Mouse (Mus musculus): ENCODE results near the gene Stk39.
A peak's percentile ranks its signal among the peaks of the same experiment; 100 is the strongest.

Gene Stk39

DNA sequence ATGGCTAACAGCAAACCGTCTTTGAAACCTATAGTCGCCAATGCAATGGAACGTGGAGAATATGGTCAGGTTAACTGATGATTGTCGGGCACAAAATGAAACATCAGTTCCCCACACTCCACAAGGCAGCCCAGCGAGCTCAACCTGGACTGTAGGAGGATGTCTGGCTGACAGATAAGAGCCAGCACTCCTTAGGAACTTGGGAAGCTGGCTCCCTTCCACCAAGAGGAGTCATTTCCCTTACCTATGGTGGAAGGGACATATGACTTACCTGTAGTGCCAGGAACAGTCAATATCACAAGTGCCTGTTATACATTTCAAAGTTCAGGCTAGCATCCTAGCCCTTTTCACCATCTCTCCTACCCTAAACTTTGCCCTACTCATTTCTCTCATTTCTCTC, 14.0 kb downstream of the Stk39 start:
- no peak for DNase-seq (ENCODE audit: low spot score)

DNA sequence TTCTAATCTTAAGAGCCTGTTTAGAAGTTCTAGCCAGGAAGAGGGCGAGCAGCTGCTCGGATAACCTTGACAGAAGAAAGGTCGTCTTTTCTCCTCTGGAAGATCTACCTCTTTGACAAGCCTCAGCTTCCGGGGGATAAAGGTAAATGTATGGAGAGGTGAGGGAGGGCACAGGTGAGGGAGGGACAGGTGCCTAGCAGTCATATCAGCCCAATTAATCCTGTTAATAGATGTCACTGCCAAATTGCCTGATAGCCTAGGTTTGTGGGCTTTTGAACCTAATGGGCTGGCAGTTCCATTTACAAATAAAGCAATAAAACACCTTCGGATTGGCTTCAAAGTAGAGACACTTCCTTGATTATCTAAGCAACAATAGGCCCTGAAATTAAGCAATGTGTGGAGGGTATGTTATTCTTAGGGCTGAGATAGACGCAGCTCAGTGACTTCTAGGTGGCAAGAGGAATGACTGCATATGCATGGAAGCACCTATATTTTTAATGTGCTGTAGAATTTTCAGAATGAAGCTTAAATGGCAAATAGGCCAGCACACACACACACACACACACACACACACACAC, 14.5 kb downstream of the Stk39 start:
- no peak for DNase-seq (ENCODE audit: low spot score)

DNA sequence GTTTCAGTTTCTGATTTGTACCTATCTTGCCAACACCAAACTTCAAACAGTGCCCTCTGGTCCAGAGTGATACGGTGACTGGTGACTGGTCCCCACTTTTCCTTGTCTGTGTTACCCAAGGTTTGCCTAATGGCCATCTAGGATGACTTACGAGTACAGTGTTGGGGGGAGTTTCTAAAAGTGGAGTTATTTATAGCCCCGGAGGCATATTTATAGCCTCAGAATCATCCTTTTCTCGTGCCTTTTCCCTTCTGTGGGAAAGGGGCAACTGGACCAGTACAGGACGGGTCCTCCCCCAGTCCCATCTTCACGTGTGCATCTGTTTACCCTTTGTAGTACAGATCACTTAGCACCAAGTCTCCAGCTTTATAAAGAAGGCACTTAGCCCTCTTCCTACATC, 15.2 kb downstream of the Stk39 start:
- no peak for DNase-seq (ENCODE audit: low spot score)

DNA sequence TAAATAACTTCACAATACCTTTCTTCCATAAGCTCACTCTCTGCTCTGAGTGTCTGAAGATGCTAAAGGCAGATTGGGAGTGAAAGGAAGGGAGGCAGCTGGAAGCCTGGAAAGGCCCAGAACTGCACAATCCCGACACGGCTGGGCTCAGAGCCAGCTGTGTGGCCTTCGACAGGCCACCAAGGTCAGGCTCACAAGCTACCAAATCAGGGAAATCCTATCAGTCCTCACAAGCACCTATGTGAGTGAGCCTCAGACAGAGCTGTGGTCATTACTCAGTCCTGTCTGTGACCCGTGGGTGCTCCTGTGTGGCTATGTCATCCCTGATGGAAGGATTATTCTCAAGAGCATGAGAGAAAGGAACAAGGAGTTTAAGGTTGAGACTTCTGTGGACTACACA, 19.7 kb downstream of the Stk39 start:
- DNase-seq (ENCODE audit: low spot score), result no peak

DNA sequence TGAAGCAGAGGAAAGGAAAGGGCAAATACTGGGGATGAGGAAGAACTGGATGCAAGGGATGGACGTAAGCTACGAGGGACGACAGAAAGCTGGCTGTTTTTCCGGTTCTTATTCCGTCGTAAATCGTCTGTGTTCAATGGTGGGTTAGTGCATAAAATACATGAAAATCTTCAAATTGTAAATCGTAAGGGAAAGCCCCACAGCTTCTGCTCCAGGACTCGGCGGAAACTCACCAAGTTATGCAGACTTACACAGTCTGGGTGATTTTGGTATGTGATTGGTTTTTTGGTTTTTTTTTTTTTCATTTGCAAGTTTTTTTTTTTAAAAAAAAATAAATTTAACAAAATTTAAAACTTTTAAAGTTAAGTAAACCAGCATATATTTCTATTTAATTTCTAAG, 24.0 kb downstream of the Stk39 start:
- no peak for DNase-seq (ENCODE audit: low spot score)

DNA sequence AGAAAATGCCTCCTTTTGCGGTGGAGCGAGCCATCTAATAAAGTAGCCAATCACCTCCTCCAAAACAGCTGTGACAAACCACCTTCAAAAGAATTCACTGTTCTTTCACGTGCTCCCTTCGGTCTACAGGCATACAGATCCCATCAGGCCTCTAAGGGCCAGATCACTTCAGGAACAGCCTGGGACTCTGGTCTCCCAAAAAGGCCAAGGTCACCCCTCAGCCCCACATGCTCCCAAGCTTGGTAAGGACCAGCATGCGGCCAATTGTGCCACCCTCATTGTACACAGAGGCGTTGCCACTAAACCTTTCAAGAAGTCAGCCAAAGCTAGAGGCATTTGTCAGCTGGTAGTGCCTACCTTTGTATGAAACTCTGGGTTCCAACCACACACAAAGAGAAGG, 28.9 kb downstream of the Stk39 start:
- no peak for DNase-seq (ENCODE audit: low spot score)

DNA sequence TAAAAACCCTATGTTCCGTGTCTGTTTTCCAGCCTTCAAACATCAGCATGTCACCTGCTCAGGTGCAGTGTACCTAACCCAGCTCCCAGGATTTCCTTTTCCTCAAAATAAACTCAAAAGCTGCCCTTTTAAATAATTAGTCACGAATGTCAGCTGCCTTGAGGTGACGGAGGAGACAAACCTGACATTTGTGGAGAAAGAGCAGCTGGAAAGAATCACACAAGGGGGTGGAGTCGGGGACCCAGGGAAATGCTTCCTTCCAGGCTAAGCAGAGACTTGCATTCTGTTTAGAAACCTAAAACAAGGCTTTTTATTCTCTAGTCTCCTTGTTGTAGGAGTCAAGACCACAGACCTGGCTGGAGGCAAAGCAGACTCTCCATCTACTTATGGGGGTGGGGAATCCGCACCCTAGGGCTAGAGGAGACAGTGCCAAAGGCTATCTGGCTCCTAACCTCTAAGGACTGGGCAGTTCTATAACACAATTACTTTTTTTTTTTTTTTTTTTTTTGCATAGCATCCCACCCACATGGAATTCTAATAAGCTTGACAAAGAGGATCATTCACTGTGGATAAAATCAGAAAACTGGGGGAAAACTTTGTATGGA, 29.9 kb downstream of the Stk39 start:
- no peak for DNase-seq (ENCODE audit: low spot score)

DNA sequence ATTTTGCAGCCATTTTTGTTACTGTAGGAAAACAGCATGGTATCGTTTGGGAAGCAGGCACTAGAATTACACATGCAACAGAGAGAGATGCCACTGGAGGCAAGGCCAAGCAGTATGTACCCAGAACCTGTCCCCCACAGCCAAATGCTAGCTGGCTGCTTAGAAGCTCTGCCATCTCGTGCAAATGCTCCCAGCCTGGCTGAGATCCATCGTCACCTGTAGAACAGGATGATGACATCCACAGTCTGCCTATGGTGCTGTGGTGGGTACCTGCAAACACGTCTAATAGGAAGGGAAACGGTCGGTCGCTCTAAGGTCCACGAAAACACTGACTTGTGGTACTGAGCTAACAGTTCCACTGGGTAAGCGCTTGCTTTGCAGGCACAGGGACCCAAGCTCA, 32.5 kb downstream of the Stk39 start:
- no peak for DNase-seq (ENCODE audit: low spot score)

DNA sequence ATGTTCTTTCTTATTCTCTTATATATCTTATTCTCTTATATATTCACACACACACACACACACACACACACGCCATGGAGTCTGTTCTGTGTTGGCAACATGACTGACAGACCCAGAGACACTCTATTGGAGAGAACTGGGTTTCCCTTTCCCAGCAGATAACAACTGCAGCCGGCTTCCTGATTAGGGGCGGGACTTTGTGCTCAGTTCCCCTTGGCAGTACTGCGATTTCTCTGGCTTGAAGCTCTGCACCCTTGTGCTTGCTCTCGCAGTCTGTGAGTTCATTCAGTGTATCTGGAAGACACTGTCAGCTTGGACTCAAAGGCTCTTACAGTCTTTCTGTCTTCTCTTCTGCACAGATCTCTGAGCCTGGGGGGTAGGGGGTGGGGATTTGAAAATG, 34.1 kb downstream of the Stk39 start:
- no peak for DNase-seq (ENCODE audit: low spot score)

DNA sequence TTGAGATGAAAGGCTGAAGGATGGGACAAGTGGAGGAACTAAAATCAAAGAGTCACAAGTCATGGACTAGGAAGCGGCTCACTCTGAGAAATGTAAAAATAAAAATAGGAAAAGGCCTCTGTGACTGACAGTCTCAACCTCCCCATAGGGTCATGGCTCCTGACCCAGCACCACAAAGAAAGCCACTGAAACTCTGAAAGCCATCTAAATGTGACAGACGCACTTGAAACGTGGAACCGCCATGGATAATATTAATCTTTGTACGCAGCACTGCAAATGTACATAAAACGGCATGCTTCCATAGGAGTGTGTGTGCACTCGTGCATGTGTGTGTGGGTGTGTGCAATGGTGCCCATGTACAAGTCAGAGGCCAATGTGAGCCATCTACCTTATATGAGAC, 34.9 kb downstream of the Stk39 start:
- DNase-seq (ENCODE audit: low spot score), result no peak

DNA sequence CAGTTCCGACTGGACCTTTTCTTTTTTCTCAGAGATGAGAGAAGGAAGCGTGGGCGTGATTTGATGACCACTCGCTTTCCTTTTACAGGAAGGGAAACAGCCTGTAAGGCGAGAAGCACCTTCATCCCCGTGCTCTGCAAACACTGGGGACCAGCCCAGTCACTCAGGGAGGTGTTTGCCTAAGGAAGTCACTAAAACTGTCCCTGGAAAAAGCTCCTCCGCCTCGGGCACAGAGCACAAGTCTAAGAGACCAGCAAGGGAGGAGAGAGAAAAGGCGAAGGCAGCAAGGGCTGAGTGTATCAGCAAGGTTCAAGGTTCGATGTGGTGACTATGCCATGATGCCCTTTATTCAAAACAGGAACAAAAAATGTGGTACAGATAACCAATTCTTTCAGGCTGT, 35.8 kb downstream of the Stk39 start:
- no peak for DNase-seq (ENCODE audit: low spot score)

DNA sequence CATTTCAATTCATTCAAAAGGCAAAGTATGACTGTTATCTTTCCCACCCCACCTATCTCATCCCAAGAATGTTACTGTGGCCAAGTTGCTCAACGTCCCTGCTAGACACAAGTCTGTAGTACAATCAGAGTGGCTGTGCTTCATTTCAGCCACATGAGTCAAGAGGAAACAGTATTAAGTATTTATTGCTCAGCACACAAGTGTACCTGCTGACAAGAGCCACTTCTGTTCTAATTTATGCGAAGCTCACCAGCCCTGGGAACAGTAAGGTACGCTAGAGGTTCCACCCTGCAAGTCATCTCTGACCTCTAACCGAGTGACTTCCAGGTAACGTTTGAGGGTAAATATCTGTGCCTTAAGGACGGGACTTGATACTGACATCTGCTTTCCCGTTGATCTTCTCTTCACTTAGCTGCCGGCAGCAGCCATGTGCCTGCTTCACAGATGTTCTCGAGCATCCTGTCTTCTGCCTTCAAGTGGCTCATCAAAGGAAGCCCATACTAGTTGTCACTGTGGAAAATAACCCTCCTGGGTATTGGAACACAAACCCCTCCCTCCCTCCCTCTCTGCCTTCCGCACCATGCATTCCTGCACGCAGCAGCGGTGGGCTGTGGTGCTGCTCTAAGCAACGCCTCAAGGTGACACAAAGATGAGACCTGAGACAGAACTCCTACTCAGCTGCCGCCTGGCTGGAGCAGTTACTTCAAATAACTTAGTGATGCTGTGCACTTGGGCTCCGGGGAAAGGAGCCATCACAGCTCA, 36.4 kb downstream of the Stk39 start:
- peak; percentile 30 for DNase-seq (ENCODE audit: low spot score)

DNA sequence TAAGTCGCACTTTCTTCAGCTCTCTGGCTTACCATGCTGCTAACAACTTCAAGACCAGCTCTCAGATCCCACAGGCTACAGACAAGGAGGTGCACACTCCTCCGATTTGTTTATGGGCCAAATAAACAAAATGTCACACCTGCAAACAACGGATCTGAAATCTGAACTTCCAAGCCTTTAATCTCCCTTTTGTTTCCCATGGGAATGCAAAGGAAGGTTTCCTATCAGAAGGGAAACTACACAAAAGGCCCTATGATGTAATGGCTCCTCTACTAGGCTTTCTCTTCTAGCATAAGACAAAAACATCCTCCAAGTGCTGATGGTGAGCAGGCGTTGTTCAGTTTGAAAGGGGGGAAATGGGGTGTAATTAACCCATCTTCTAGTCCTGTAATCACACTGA, 37.1 kb downstream of the Stk39 start:
- no peak for DNase-seq (ENCODE audit: low spot score)

DNA sequence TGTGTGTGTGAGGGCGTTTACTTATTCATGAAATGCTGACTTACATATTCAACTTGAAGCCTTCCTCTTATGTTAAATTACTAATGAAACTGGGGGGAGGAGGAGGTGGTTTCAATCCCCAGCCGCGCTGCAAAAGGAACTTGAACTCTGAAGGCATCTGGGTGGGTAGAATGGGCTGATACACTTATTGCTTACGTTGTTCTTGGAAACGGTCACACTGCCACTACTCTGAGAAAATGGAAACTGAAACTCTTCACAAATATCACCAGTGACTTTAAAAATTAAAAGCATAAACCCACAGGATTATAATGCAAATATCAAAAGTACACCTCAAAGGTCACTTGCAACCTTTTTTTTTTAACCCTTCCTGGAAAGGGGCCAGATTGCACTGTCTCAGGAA, 37.5 kb downstream of the Stk39 start:
- no peak for DNase-seq (ENCODE audit: low spot score)

DNA sequence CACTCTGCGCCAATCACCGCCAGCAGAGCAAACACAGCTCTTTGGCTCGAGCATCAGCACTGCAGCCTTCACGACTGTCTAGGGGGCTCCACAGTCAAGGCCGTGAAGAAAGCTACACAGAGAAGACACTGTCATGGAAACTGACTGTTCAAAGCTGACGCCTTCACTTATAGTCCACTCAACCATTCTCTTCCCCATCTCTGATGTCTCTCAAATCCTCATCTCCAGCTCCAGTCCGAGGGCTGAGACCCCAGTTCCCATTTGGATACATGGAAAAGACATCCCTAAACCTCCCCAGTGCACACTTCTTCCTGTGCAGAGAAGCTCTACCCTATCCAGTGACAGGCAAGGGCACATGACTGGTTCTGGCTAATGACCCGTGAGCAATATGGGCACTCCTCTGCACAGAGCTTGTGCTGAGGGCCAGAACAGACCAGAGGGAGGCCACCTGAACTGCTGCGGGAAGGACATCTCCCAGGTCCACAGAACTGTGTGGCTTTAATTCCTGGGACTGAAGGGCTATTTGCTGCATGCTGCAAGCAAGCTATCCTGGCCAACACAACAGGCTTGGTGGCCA, 38.2 kb downstream of the Stk39 start:
- no peak for DNase-seq (ENCODE audit: low spot score)

DNA sequence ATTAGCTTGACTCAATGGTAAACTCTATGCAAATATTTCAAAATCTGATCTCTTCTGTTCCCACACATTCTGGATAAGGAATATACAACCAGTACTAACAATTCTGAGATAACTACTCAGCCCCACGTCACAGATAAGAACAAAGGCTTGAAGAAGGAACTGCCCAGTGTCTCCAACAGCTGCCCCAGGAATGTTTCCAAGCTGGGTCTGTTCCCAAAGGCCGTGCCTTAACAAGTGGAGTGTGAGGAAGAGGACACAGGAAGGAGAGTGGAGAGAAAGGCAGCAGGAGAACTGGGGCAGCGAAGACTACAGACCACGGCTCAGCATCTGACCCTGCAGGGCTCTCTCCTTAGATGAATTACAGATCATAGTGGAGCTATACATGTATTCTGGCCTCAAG, 39.2 kb downstream of the Stk39 start:
- DNase-seq (ENCODE audit: low spot score), result no peak

DNA sequence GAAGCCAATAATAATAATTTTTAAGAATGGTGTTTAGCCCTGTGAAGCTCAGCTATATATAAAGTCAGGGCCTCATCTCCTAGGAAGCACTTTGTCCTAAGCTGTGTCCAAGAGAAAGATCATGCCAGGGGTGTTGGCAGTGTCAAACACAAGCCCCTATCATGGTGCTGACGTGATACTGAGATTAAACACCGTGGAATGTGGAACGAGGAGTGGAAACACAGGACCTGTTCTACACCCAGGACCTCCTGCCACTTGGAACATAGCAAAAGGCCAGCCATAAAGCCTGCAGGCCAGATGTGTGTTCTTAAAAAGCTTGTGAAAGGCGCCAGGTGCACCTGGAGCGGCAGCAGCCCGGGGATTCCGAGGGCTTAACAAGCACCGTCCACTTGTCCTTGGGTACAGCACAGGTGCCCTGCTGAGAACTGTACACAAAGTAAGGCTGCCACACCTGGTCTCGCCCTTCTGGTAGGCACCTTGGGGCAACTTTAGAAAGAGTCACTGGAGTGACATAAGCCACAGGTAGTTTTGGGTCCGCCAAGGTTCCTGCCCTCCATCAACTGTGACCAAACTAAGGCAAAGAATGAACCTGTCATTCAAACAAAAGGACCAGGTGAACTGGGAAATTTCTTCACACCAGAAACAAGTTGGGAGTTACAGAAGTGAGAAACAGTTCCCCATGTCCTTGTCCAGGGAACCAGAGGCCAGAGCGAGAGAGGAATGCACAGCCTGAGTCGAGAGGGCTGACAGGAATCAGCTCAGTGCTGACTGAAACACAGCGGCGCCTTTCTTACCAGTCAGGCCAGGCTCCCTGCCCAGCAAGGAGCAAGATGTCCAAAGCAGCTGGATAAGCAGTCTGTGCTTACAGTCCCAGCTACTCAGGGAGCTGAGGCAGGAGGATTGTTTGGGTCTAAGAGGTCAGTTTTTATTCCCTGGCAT, 40.8 kb downstream of the Stk39 start:
- no peak for DNase-seq (ENCODE audit: low spot score)

DNA sequence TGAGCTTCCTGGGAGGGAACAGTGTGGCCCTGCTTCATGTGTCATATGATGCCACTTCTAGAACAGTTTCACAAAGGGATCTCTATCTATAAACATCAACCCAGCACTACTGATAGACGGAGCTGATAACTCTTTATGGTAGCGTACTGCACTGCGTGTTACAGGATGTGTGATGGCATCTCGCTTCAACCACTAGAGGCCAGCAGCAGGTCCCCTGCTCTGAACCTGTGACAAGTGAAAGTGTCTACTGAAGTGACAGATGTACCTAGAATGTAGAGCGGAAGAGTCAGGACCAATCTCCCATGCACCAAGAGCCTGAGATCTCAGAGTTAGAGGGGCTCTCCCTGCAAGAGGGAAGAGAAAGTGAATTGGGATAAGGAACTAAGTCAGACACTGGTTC, 41.6 kb downstream of the Stk39 start:
- DNase-seq (ENCODE audit: low spot score), result peak; percentile 42

DNA sequence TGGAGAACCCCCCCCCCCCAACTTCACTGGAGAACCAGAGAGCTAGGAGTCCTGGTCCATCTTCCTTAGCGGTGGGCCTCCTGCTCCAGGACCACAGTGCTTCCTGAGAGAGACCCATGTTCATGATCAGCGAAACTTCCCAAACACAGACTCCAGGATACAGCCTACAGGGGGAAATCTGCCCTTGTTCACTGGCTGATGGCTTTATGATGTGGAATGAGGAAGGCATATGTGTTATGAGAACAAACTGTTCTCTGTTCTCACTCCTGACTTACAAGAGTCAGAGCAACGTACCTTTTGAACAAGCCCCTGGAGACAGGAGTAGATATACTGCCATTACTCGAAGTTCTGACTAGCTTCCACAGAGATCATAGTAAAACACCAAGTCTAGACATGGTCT, 42.6 kb downstream of the Stk39 start:
- DNase-seq (ENCODE audit: low spot score), result no peak

DNA sequence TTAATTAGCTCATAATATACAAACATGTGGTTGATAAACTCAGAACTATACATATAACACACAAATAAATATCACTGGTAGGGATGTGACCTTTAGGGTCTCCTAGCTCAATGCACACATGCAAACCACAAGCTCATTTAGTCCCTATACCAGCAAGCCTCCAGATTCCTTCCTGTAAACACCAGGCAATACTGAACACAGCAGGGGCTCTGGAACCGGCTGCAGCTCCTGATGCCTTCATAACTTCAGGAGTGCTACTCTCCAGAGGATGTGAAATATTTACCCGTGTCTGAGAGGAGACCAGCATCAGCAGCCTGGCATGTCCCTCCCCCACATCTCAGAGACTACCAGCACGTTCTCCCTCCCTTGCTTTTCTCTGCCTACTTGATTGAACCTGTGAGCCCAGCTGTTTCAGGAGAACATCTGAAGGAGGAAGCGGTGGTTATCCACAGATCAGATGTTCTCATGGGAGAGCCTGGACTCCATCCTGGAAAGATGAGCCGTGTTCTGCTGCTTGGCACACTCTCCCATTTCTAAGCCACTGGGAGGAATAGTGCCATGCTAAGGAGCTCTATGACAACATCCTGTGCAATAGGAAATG, 45.0 kb downstream of the Stk39 start:
- no peak for DNase-seq (ENCODE audit: low spot score)

DNA sequence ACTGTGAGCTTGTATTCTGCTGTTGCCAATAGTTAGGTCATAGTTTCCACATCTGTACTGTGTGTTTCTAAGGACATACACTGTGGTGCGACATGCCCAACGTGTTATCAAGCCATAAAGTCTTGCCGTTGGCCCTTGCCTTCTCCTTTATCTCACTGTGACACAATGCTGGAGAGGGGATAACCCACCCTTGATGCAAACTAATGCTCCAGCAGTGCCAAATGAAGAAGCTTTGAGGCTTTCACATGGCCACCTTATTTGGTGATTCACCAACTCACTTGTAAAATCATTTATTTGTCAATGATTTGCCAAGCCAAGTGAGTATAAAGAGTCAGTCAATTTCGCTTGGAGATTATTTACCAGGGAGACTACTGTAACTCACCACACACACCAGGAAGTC, 46.0 kb downstream of the Stk39 start:
- DNase-seq (ENCODE audit: low spot score), result no peak

DNA sequence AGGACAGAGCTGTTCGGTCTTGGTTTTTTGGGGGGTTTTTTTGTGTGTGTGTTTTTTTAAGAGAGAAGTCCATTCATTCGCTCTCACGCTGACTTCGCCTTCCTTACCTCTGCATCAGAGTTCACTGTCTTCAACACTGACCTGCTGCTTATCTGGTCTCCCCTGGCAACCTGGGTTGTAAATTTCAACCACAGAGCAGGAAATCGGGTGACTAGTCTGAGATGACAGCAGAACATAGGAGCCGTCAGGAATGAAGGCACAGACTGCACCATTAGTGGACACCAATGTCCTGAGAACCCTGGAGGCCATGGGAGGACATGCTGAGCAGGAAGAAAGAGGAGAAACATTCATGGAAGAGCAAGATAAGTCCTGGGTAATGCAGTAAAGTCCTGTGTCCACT, 51.1 kb downstream of the Stk39 start:
- DNase-seq (ENCODE audit: low spot score), result peak; percentile 56

Measured in urinary bladder, postnatal 14 days (tissue).